Mouse (Mus musculus) T-helper 17 cell (primary cell): Measurements from ENCODE around the gene Spryd7.

Experiments used
- in situ Hi-C, 2 experiments: fragments of 300-600 bp; cut with MboI, MseI; formaldehyde crosslinking; loops; 1 replicate in 1 of 2; 2 replicates in 1 of 2; pipeline ENCODE4 v1.15.1; 2025; ENCODE audit warnings: high pct_unique_total_duplicates in 2 of 2

Spryd7 gene

GRCm38 (mm10) chr14:61536631-61537264, 19.9 kb downstream of the Spryd7 start:
- in situ Hi-C loops, result no loop called here

DNA sequence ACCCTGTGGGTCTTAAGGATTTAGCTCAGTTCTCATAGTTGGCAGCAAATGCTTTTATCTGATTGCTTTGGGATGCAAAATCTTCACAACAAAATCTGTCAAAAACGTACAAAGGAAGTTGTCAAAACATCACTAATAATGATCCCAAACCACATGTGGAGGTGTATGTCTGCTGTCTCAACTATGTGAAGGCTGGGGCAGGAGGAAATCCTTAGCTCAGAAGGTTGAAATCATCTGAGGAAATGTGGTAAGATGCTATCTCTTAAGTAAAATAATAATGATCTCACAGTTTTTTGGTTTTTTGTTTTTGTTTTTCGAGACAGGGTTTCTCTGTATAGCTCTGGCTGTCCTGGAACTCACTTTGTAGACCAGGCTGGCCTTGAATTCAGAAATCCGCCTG, 20.9 kb downstream of the Spryd7 start:
- in situ Hi-C loops, result no loop called here

DNA sequence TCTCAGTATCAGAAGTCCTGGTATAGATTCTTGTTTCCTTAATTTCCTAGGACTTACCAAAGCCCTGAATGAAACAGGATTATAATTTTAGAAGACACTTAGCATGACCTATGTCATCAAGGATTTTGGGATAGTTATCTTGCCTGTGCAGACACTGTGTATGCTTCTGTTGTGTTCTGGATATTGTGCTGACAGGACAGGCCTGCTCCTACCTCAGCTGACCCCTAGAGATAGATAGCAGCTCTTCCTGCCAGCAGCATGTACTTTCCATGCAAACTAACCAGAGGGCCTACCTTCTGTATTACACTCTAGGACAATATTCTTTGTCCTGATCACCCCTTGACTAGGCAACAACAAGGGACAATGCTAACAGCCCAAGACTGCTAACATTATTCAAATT, 25.7 kb downstream of the Spryd7 start:
- in situ Hi-C loops, result no loop called here

GRCm38 (mm10) chr14:61530396-61530795, 26.3 kb downstream of the Spryd7 start:
- in situ Hi-C loops, result no loop called here

DNA sequence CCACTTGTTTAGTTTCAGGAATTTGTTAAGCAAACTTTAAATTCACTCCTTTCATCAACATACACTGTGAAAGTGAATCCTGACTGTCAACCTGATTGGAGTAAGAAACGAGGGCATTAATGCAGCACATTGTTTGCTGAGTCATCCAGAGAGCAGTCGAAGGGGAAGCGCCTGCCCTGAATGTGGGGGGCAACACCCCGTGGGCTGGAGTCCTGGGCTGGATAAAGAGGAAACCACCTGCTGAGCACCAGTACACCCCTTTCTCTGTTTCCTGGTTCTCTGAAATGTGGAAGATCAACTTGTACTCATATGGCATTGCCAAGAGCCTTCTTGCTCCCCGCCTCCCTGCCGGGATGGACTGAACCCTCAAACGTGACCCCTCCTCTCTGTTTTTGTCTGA, 27.2 kb downstream of the Spryd7 start:
- in situ Hi-C loops, result no loop called here

DNA sequence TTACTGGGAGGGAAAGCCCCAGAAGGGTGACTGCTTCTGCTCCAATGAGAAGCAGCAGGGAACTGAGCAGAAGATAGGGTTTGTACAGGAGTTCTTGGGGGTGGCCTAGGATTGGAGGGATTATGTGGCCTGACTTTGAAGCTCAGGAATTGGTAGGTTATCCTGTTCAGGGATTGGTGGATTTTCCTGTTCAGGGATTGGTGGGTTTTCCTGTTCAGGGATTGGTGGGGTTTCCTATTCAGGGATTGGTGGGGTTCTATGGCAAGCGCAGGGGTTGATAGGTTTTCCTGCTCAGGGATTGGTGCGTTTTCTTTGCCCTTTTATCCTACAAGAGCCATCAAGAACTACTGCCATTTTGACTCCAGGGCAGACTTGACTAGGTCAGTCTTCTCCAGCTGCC, 30.7 kb downstream of the Spryd7 start:
- in situ Hi-C loops, result no loop called here

DNA sequence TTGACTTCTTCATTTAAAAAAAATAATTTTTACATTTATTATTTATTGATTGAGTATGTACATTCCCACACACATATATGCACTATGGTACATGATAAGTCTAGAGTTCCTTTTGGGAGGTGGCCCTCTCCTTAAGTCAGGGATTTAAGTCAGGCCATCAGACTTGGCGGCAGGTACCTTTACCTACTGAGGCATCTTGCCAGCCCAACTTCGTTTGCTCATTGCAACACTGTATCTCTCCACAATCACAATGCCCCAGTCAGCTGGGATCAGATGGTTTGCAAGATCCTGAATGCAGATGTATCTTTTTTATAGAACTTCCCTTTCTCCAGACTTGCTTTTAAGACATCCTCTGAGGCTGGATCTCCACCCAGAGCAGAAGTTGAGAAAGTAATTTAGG, 32.9 kb downstream of the Spryd7 start:
- in situ Hi-C loops, result no loop called here

DNA sequence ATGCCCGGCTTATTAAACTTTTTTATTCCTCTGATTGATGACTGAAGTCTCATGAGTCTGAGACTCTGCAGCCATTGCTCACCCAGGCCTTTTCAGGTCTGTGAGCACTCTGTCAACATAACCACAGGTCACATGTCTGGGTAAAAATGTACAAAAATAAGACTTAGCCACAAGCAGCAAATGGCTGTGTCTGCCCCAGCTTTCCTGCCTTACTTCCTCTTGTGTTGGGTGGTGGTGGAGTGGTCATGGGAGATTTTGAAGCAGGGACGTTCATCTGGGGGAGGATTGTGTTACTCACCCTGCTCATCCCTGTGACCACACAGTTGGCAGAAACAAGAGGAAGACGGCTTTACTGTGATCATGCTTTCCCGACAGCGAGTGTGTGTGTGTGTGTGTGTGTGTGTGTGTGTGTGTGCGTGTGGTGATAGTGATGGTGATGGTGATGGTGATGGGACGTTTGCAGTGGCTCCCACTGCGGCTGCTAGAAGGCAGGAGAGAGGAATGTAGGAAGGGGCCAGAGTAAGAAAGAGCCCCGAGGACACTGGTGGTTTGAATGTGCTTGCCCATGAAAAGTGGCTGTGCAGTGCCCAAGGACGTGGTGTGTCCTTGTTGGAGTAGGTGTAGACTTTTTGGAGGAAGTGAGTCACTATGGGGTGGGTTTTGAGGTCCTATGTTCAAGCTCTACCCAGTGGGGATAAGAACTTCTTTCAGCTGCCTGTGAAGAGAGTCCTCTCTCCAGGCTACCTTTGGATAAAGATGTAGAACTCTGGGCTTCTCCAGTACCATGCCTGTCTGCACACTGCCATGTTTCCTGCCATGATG, 37.8 kb downstream of the Spryd7 start:
- in situ Hi-C loops, result no loop called here

GRCm38 (mm10) chr14:61516471-61517426, 39.9 kb downstream of the Spryd7 start:
- in situ Hi-C loops, result no loop called here

DNA sequence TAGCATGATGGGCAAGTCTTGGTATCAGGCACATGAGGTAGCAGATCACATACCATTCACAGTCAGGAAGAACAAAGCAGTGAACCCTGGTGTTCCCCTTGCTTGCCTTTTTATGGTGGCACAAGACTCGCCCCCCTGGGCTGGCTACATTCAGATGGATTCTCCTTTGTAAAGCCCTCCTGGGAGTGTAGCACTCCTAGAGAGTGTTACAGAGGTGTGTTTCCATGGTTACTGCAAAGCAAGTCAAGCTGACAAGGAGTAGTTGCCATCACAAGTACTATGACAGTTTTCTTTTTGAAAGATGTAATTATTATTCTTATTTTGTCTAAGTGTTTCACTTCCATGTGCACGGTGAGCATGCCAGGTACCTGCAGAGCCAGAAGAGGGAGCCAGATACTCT, 45.2 kb downstream of the Spryd7 start:
- in situ Hi-C loops, result no loop called here

DNA sequence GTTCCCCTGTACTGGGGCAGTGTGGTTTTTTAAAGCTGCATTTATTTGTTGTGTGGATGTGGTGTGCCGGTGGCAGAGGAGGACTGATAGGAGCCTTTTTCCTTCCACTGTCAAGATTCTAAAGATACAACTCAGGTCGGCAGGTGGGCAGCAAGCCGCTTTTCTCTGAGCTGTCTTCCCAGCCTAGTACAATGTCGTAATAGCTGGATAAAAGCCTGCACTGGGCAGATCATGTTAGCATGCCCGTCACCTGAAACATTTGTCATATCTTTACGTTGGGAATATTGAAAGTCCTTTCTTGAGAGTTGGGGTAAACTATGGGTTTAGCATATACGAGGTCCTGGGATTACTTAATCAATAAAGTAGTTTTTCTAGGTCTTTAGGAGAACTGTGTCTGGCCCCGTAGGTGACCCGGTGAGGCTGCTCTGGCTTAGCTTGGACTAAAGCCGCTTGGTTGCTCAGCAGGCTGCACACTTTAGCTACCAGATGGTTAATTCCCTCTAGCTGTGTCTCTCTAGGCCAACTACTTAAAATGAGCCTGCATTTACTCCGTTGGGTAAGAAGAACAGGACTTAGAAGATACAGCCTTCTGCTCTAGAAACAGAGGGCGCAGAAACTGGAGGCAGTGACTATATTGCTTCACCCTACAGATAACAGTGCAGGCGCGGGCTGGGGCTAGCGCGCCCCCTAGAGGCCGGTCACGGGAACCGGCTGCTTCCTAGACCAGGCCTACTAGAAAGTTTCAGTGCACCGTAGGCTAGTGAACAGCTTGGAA, 58.8 kb downstream of the Spryd7 start:
- in situ Hi-C loops, result no loop called here

- in situ Hi-C loops, result loop anchor here in 1 of 2 experiments (5.0 kb wide), 1 partner anchor 161 kb away; no protein-coding TSS in a partner anchor
Measured at GRCm38 (mm10) chr14:61493511-61494135, 63.1 kb downstream of the Spryd7 start.
